Mouse (Mus musculus) neural tube, embryonic 11.5 days (tissue): ENCODE data around the gene Lcp1. TPM values are rescaled to one million over a fixed set of nuclear protein-coding genes. Genes with fewer than 3 reads are reported as not detected.

Source experiments
- ATAC-seq: fragments of 200-750 bp; cut with Nextera tagmentation; 2 replicates; pipeline ENCODE4 v1.8.0; 2017; ENCODE audit warnings: moderate number of reproducible peaks, mild to moderate bottlenecking, moderate TSS enrichment, moderate library complexity; ENCODE audit not compliant: insufficient read depth, low FRiP score, low TSS enrichment
- DNase-seq: peaks from one replicate; pipeline ENCODE4 v3.0.0-alpha.2; 2015; ENCODE audit warnings: low spot score
- H3K27ac ChIP-seq: fragments of 300-500 bp; sonication (generic); 2 replicates; pipeline ENCODE4 v1.5.1; 2014; ENCODE audit warnings: low read depth, mild to moderate bottlenecking, low read length
- H3K27me3 ChIP-seq: fragments of 300-500 bp; sonication (generic); 2 replicates; pipeline ENCODE4 v1.6.1; 2014; ENCODE audit warnings: mild to moderate bottlenecking, low read length, mixed read lengths; ENCODE audit not compliant: control insufficient read depth, insufficient read depth
- H3K36me3 ChIP-seq: fragments of 300-500 bp; sonication (generic); 2 replicates; pipeline ENCODE4 v1.6.1; 2014; ENCODE audit warnings: mild to moderate bottlenecking, low read length, moderate library complexity, mixed read lengths; ENCODE audit not compliant: control insufficient read depth, insufficient read depth
- H3K4me1 ChIP-seq: fragments of 300-500 bp; sonication (generic); 2 replicates; pipeline ENCODE4 v1.6.1; 2014; ENCODE audit warnings: low read length, mixed read lengths; ENCODE audit not compliant: control insufficient read depth, insufficient read depth
- H3K4me2 ChIP-seq: fragments of 300-500 bp; sonication (generic); 2 replicates; pipeline ENCODE4 v1.6.1; 2014; ENCODE audit warnings: low read depth, mild to moderate bottlenecking, moderate library complexity
- H3K4me3 ChIP-seq: fragments of 300-500 bp; sonication (generic); 2 replicates; pipeline ENCODE4 v1.5.1; 2014; ENCODE audit warnings: low read depth, low read length
- H3K9ac ChIP-seq: fragments of 300-500 bp; sonication (generic); 2 replicates; pipeline ENCODE4 v1.6.1; 2014; ENCODE audit warnings: mild to moderate bottlenecking, low read length
- H3K9me3 ChIP-seq: fragments of 300-500 bp; sonication (generic); 2 replicates; pipeline ENCODE4 v1.6.1; 2016; ENCODE audit warnings: low read length; ENCODE audit not compliant: control insufficient read depth
- WGBS: fragments of 180-500 bp; shearing (Covaris S2); extraction: QIAGEN DNeasy Blood & Tissue Kit; methylation state at CpG from one replicate; pipeline ENCODE4 v1.1.7; 2014; 5-methylcytosine and 5-hydroxymethylcytosine counted together
- microRNA-seq: library from miRNA; unstranded; fragments of <30 nt; microRNA quantifications from one replicate; pipeline ENCODE4, GENCODE M21; 2016
- polyA plus RNA-seq: library from polyadenylated mRNA; unstranded; fragments of >200 nt; fragmentation: Nextera tagmentation; extraction: Ambion mirVana; gene quantifications from 2 replicates; pipeline ENCODE4 v1.2.1, GENCODE M21; 2014

Lcp1 gene
- polyA plus RNA-seq, 1 experiment from 2014 or later = 34.8 TPM

- WGBS = 84% methylated on average over 3 of the region's 3 CpGs
- Histone ChIP-seq H3K27me3 (no peaks in the 10 kb centered on the region), H3K9ac (no peak overlapping the region), H3K4me3 (no peak overlapping the region), H3K27ac (no peak overlapping the region), H3K4me1 (no peaks in the 10 kb centered on the region), H3K9me3 (no peaks in the 10 kb centered on the region), H3K36me3 (no peaks in the 10 kb centered on the region), H3K4me2 (no peak overlapping the region)
- ATAC-seq (no peak), DNase-seq (no peak)
Measured at GRCm38 (mm10) chr14:75250432-75250831, 119.5 kb downstream of the Lcp1 start.

DNA sequence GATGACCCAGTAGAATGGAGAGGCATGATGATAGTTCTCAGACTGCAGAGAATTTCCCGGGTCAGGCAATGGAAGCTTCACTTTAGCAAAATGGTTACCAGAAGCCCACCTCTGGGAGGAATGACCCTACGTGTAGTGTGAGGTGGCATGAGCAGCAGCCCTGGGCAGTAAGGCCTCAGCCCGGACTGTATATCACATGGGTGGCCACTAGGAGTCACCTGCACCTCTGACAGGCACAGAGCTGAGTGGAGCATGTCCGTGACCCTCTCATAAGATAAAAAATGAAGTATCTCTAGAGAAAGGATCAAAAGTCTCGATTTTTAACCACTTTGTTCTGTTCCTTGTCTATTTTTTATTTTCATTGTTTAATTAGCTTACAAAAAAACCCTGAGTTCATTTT, 125.6 kb downstream of the Lcp1 start:
- no peak overlapping the region for H3K4me2 ChIP-seq
- H3K4me3 ChIP-seq = no peak overlapping the region
- 54% methylated on average over 5 of the region's 5 CpGs for WGBS
- no peaks in the 10 kb centered on the region for H3K4me1 ChIP-seq
- H3K36me3 ChIP-seq = no peaks in the 10 kb centered on the region
- DNase-seq (no peak), ATAC-seq (no peak)
- no peaks in the 10 kb centered on the region for H3K27me3 ChIP-seq
- no peaks in the 10 kb centered on the region for H3K9me3 ChIP-seq
- H3K9ac ChIP-seq = no peak overlapping the region
- H3K27ac ChIP-seq = no peak overlapping the region

DNA sequence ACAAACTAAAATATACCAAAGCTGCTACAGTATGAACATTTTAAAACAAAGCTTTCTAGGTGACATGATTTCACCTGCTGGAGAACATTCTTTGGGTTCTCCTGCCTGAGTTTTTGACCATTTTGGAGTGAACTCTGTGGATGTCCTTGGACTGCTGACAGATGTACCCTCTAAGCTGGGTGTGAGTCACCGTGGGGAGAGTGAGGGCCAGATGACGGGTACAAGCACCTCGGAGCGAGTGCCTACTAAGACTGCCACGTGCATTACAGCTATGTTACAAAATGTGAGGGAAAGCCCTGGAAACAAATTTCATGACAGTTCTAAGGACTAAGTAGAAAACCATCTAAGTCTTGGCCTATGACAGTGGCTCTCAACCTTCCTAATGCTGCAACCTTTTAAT, 138.6 kb downstream of the Lcp1 start:
- Histone ChIP-seq H3K9ac (no peak overlapping the region), H3K4me2 (no peak overlapping the region), H3K4me1 (no peaks in the 10 kb centered on the region), H3K4me3 (no peak overlapping the region), H3K9me3 (no peaks in the 10 kb centered on the region), H3K27me3 (no peaks in the 10 kb centered on the region), H3K27ac (no peak overlapping the region), H3K36me3 (no peaks in the 10 kb centered on the region)
- DNase-seq (no peak), ATAC-seq (no peak)
- 88% methylated on average over 5 of the region's 5 CpGs for WGBS

GRCm38 (mm10) chr14:75279716-75280115, 148.8 kb downstream of the Lcp1 start:
- Histone ChIP-seq H3K27me3 (no peaks in the 10 kb centered on the region), H3K36me3 (no peaks in the 10 kb centered on the region), H3K4me2 (no peak overlapping the region), H3K9ac (no peak overlapping the region), H3K9me3 (no peaks in the 10 kb centered on the region), H3K4me3 (no peak overlapping the region), H3K27ac (no peak overlapping the region), H3K4me1 (0 out of 2 replicates have a peak, but pooled peaks cover 2% of the 10 kb centered on the region)
- DNase-seq = no peak
- ATAC-seq = no peak
- 91% methylated on average over 6 of the region's 6 CpGs for WGBS

DNA sequence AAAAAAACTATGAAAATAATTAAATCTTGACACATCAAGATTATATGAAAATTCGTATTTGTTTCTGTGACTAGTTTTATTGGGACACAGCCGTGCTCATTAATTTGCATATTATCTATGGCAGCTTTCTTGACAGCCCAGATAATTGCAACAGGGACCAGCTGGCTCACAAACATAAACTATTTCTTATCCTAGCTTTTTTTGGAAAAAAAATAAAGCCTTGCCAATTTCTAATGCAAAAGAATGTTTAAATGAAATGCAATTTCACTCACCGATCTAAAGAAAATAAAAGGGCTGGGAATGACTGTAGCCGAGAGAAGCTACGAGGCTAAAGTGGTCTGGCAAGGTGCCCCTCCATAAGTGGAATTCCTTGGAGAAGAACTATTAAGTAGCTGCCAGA, 149.5 kb downstream of the Lcp1 start:
- no peaks in the 10 kb centered on the region for H3K27me3 ChIP-seq
- no peak overlapping the region for H3K4me3 ChIP-seq
- no peak overlapping the region for H3K27ac ChIP-seq
- no peaks in the 10 kb centered on the region for H3K36me3 ChIP-seq
- H3K4me2 ChIP-seq = no peak overlapping the region
- no peak for DNase-seq
- no peaks in the 10 kb centered on the region for H3K9me3 ChIP-seq
- H3K9ac ChIP-seq = no peak overlapping the region
- 81% methylated on average over 5 of the region's 5 CpGs for WGBS
- ATAC-seq = no peak
- H3K4me1 ChIP-seq = peaks cover 7% of the 10 kb centered on the region

Small RNAs within 50 kb of the gene (microRNA-seq; reads per million reads assigned to microRNA genes)
- gene Gm44482 = not detected

Other genes with a start within 250 kb of the Lcp1 start
- gene Lrch1, start 183.2 kb upstream of the Lcp1 start, polyA plus RNA-seq = 8.6 and 12.2 TPM in 2 replicates
- gene Rubcnl, start 115.1 kb upstream of the Lcp1 start, polyA plus RNA-seq = 0.28 and 0.38 TPM in 2 replicates
- 0.15 TPM in 1 of 2 replicates, not detected in the other for gene Lrrc63, start 220 bp upstream of the Lcp1 start, polyA plus RNA-seq
- 0.16 TPM in 1 of 2 replicates, not detected in the other for gene Cpb2, start 111.2 kb downstream of the Lcp1 start, polyA plus RNA-seq
- 35.1 and 36.1 TPM in 2 replicates for gene Zc3h13, start 153.3 kb downstream of the Lcp1 start, polyA plus RNA-seq